Mouse (Mus musculus) inflammation-experienced regulatory T-cells (primary cell): ENCODE data around the gene Ost4. TPM values are rescaled to one million over a fixed set of nuclear protein-coding genes. Genes with fewer than 3 reads are reported as not detected.

Experiments
- polyA plus RNA-seq, 2 experiments: library from polyadenylated mRNA; unstranded; fragments of 100-300 nt; shearing (Covaris generic); gene quantifications; one replicate each; pipeline ENCODE4 v1.2.1; 2017

The Ost4 gene
- 100 to 1,000 TPM; 284 to 306 TPM for polyA plus RNA-seq

DNA sequence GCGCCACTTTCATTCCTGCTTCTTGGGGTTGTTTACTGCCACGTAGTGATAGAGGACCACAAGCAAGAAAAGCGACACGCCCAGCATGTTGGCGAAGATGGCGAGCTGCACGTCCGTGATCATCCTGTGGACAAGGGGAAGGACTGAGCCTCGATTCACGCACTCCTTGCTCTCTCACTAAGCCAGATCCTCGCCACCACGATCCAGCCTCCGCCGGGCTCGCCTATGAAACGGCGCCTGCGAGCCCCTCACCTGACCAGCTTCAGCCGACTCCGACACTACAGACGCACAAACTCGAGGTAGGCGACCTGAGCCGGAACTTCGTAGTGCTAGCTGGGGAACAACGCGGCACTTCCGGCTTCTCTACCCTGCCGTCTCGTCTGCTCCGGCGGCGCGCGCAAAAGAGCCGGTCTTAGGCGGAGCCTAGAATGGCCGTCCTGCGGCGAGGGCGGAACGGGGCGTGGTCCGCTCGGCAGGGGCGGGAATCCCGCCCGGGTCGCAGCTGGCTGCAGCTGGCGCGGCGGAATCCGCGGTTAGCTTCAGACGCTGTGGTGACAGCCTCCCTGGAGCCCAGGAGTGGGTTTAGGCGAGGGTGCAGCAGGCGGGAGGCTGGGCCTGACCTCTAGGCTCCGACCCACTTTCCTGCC lies at the start of gene Ost4:
Gene Ost4, minus strand, starts transcription at position 376 of the 647 bp plus-strand sequence.

DNA sequence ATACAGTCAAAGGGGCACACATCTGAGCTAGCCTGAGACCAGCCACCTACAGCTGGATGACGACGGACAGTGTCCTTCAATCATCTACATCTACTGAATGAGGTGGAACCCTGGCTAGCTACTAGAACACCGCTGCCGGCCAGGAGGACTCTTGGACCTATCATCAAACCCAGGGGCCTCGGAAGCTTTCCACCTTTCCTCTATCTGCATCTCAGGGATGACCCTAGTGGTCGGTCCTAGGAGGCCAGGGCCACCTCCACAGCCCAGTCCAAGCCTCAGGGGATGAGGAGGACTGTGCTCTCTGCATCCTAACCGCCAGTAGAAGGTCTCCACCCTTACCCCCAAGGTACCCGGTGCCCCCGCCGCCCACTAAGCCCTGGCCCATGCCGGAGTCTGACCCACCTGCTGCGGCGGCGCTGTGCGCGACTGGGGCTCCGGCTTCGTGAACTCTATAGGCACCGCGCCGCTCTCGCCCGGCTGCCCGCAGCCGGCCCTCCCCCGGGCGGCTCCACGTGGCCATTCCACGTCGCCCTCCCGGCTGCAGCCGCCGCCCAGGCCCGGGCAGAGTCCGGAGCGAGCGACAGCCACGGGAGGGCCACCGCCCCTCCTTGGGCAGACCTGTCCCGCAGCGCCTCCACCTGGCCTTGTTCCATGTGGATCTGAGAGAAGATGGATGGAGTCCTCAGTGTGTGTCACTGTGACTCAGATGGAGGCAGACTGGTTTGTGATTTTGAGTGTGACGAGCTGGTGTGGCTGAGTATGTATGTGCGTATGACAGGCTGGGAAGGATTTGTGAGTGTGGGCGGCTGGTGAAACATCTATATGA lies 37.6 kb upstream of the Ost4 start, which contains the start of gene Cgref1:
Gene Cgref1, minus strand, starts transcription at position 636 of the 826 bp plus-strand sequence.

DNA sequence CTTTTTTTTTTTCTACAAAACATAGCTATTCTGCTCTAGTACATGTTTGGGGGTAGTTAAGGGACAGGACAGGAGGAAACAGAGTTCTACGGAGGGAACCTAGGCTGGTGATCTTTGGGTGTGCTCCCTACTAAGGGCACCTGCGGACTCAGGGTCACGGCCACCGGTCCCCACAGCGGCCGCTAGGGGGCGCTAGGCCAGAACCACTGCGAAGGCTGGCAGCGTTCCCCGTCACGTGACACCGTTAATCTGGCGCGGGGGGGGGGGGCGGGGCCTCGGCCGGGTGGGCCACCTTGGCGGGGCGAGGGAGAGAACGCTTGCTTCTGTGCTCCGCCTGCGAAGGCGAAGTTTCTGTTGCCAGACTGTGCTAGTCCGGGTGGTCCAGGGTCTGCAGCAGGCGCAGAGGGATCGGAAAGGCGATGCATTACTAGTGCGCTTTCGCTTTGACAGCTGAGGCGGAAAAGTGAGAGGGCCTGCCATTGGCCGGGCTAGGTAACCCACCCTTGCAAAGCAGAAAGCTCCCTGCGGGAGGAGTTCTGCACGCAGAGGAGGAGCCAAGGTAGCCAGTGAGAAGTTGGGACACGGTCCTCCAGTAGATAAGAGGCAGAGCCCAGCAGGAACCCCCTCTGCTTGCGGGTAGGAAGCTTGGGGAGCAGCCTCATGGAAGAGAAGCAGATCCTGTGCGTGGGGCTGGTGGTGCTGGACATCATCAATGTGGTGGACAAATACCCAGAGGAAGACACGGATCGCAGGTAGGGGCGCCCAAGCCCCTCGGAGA lies 13.9 kb upstream of the Ost4 start, which contains the start of gene Khk:
Gene Khk, plus strand, starts transcription at position 176 of the 778 bp plus-strand sequence.

DNA sequence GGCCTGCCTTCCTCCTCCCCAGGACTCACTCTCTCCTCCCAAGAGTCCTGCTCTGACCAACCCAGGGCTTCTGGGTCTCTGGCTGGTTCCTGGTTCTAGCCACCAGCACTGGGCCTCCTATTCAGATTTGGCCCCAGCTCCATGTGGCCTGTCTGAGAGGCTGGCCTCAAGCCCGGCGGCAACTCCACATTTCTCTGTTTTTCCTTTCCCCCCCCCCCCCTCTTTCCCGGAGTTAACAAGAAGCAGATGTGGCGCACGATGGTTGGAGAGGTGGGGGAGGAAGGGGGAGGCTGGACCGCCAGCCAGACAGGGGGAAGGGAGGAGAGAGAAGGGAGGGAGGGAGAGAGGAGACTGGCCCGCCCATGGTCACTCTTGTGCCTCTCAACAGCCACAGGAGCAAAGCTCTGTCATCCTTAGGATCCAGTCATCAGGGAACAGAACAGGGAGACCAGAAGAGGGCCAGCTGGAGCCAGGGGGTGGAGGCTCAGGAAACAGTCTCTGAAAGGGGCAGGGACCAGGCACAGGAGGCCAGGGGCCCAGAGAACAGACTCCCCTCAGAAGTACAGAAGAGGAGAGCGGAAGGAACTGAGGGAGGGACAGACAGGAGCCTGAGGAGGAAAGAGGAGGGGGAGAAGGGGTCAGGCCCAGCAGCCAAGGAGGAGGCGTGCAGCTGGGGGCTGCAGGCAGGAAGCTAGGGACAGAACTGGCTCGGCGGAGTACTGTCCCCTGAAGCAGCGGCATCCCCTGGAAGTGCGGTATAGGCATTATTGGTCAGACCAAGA lies 5.7 kb upstream of the Ost4 start, which contains the start of gene Emilin1:
Gene Emilin1, plus strand, starts transcription at position 343 of the 782 bp plus-strand sequence.

GRCm38 (mm10) chr5:30888337-30889087 lies 19.1 kb downstream of the Ost4 start, which contains the start of gene Agbl5:
TSS of gene Agbl5 (plus strand) at chr5:30888694.

DNA sequence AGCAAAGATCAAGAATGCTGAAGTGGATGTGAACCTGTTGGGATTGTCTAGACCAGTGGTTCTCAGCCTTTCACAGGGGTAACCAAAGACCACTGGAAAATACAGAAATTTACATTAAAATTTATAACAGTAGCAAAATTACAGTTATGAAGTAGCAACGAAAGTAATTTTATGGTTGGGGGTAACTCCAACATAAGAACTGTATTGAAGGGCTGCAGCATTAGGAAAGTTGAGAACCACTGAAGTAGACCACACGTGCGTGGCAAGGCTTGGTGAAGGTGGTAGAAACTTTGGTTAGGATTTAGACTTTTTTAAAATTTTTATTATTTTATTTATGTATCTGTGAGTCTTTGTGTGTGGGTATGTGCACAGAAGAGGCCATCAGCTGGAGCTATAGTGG lies 39.9 kb downstream of the Ost4 start, which contains the start of gene Tmem214:
Gene Tmem214, plus strand, starts transcription at position 301 of the 400 bp plus-strand sequence.

Other genes with a start within 250 kb of the Ost4 start
- 10 to 100 TPM; 35.5 to 70.8 TPM for gene Cenpa, start 241.0 kb downstream of the Ost4 start, polyA plus RNA-seq
- gene Dpysl5, start 196.2 kb downstream of the Ost4 start, polyA plus RNA-seq = under 1 TPM in 1 of 2 experiments, not detected in 1; 0.86 TPM
- gene Mapre3, start 93.1 kb downstream of the Ost4 start, polyA plus RNA-seq = 10 to 100 TPM in 1 of 2 experiments, 1 to 10 TPM in 1; 6.2 to 12.6 TPM
- gene Tmem214, start 39.8 kb downstream of the Ost4 start, polyA plus RNA-seq = 10 to 100 TPM; 57.3 to 93.7 TPM
- gene Agbl5, start 19.1 kb downstream of the Ost4 start, polyA plus RNA-seq = 10 to 100 TPM; 12.0 to 16.1 TPM
- gene Emilin1, start 5.6 kb upstream of the Ost4 start, polyA plus RNA-seq = 1 to 10 TPM; 1.4 to 5.3 TPM
- 10 to 100 TPM; 18.1 to 36.3 TPM for gene Khk, start 13.6 kb upstream of the Ost4 start, polyA plus RNA-seq
- under 1 TPM in 1 of 2 experiments, not detected in 1; 0.22 TPM for gene Cgref1, start 37.8 kb upstream of the Ost4 start, polyA plus RNA-seq
- 100 to 1,000 TPM; 191 to 210 TPM for gene Preb, start 52.6 kb upstream of the Ost4 start, polyA plus RNA-seq
- gene Tcf23, start 60.9 kb upstream of the Ost4 start, polyA plus RNA-seq = not detected
- gene Atraid, start 140.5 kb upstream of the Ost4 start, polyA plus RNA-seq = 100 to 1,000 TPM in 1 of 2 experiments, 10 to 100 TPM in 1; 82.7 to 103 TPM
- gene Slc5a6, start 141.1 kb upstream of the Ost4 start, polyA plus RNA-seq = 10 to 100 TPM in 1 of 2 experiments, 1 to 10 TPM in 1; 7.0 to 10.5 TPM
- gene Cad, start 147.0 kb upstream of the Ost4 start, polyA plus RNA-seq = 10 to 100 TPM; 21.6 to 30.3 TPM
- gene Dnajc5g, start 198.5 kb upstream of the Ost4 start, polyA plus RNA-seq = not detected
- gene Slc30a3, start 200.4 kb upstream of the Ost4 start, polyA plus RNA-seq = 1 to 10 TPM in 1 of 2 experiments, under 1 TPM in 1; 0.29 to 2.5 TPM
- not detected for gene Trim54, start 208.9 kb upstream of the Ost4 start, polyA plus RNA-seq
- not detected for gene Ucn, start 231.0 kb upstream of the Ost4 start, polyA plus RNA-seq
- 10 to 100 TPM; 38.8 to 51.5 TPM for gene Mpv17, start 246.5 kb upstream of the Ost4 start, polyA plus RNA-seq